Mouse (Mus musculus) lung, adult 2 months (tissue): ENCODE measurements around the gene Gli3.

Experiments used
- CTCF ChIP-seq: fragments of 200-500 bp; IDR thresholded peaks from 2 replicates; pipeline ENCODE4 v1.5.1; 2011; ENCODE audit warnings: mild to moderate bottlenecking, low read length, control low read depth; ENCODE audit not compliant: insufficient read depth
- POLR2A ChIP-seq: fragments of 200-500 bp; IDR thresholded peaks from 2 replicates; pipeline ENCODE4 v1.6.1; 2011; ENCODE audit warnings: low read depth, mild to moderate bottlenecking, control low read depth, low read length, borderline replicate concordance; ENCODE audit errors: extremely low read depth

- TF ChIP-seq CTCF, result no peak
- TF ChIP-seq POLR2A, result no peak
Observed at GRCm38 (mm10) chr13:15665514-15665913, 202.5 kb downstream of the Gli3 start.
